Mouse (Mus musculus) MEL-GATA-1-ER (cell line): Measurements from ENCODE around the gene Slc7a8.
A peak's percentile ranks its signal among the peaks of the same experiment; 100 is the strongest.

Experiments
- DNase-seq: peaks from one replicate; pipeline ENCODE4 v3.0.0-alpha.2; 2012; ENCODE audit warnings: low read depth; ENCODE audit errors: extremely low read depth

The Slc7a8 gene

DNA sequence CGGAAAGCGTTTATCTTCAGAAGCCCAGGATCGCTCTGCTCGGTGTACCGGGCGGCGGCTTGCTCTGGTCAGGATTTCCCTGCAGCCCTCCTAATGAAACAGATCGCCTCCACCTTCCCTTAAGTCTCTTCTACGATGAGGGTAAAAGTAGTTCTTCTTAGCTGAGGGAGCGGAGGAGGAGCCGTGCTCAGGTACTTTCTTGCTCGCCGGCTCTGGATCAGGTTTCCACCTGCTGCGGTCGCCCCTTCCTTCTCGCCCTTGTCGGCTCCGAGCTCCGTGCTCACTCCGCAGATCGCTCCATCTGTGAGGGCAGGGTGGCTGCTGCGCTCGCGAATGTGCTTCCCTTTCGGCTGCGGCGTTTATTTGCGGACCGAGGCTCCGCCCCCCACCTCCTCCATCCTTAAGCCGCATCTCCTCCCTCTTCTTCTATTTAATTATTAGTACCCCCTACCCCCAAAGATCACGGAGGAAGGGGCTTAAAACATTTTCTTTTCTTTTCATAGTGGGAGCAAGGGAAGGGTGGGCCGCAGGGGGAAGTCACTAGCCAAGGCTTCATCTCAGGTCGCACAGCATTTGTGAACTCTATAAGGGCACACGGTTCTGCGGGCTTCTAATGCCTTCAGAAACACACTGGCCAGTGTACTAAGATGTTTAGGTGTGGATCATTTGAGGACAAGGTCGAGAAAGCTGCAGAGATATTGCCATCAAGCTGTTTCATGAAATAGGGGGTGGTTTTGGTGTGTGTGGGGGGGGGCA lies at the start of gene Slc7a8:
Gene Slc7a8, minus strand, starts transcription at position 337 of the 756 bp plus-strand sequence.
- no peak for DNase-seq

DNA sequence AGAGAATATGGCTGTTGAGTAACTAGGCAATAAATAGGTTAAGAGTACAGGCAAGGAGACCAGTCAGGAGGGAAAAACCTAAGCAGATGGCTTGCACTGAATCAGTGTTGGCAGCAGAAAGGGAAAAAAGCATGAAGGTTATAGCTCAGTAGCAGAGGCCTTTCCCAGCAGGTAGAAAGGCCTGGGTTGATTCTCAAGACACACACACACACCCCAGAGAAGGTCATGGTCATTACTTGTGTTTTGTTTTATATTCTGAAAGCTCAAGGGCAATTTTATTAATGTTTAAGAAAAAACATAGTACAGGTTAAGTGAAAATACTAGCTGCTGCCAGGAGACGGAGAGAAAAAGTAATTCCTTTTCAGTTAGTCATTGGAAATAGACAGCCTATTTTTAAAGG lies 42.0 kb upstream of the Slc7a8 start:
- DNase-seq: no peak

DNA sequence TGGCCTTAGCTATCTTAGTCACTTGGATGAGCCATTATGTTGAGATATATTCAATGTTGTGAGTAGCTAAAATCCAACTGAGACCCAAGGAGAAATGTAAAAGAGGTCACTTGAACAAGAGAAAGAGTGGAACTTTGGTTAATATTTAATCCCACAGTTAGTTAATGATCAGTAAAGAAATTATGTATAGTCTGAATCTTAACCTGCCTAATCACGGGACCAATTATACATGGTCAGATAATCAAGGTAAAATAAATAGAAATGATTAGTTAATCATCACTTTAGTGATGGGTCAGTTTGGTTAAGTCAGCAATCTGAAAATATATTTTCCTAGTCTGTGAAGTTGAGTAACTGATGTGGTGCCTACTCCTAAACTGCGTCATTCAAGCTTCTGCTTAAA lies 40.6 kb upstream of the Slc7a8 start:
- DNase-seq: no peak

DNA sequence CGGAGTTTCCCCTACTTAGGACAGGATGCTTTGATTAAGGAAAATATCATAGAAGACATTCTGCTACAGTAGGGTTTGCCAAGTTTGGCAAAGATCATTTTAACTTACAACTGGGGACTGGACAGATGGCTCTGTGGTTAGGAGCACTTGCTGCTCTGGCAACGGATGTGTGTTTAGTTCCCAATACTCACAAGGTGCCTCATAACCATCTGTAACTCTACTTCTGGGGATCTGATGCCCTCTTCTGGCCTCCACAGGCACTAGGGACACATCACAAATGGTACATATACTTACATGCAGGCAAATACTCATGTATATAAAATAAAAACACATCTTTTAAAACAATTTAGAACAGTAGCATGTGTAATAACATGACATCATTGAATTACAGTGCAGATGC lies 36.0 kb upstream of the Slc7a8 start:
- peak; percentile 66 for DNase-seq

DNA sequence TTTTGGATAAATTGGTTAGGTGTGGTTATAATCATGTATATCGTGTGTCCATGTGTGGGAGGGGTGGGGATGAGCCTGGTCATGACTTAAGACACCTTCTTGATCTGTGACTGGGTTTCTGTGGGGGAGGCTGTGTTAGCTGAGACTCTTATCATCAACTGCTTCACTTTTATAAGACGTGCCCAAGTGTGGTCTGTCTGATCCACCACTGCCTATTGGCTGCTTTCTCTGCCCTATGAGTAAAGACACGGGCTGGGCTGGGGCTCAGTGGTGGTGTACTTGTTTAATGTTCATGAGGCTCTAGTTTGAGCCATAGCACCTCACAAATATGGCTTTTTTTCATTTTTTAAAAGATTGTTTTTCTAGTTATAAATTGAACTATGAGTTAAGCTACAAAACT lies 34.0 kb upstream of the Slc7a8 start:
- DNase-seq: no peak

DNA sequence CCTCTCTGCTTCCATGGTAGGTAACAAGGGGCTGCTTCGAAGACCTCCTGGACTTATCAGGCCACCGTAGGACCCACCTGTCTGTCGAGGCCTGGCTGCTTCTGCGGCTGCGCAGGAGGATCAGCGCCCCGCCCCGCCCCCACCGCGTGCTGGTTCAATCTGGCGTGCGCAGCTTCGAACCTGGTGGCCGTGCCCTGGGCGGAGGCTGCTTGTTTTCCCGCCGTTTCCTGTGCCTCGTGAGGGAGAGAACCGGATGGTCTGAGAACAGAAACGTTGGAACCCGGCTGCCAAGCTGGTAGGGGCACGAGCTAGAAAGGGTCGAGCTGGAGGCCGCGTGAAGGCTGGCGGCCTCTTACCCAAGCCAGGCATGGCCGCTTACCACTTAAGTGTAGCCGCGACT lies 32.2 kb upstream of the Slc7a8 start, which contains the start of gene Rnf212b:
Gene Rnf212b, plus strand, starts transcription at position 151 of the 400 bp plus-strand sequence.
- no peak for DNase-seq

DNA sequence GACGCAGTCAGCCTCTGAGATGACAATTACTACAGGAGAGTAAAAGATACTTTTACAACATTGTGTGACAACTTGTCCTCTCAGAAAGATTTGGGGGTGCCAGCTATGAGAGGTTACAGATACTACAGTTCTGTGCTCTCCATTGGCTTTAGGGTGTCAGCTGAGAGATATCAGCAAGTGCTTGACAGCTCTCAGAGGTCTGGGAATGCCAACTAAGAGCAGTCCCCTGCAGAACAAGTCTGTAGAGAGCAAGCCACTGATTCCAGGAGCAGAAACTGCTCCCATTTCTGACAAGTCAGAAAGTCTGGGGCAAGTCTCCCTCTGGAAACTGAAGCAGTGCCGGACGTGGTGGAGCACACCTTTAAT lies 27.9 kb upstream of the Slc7a8 start:
- no peak for DNase-seq

DNA sequence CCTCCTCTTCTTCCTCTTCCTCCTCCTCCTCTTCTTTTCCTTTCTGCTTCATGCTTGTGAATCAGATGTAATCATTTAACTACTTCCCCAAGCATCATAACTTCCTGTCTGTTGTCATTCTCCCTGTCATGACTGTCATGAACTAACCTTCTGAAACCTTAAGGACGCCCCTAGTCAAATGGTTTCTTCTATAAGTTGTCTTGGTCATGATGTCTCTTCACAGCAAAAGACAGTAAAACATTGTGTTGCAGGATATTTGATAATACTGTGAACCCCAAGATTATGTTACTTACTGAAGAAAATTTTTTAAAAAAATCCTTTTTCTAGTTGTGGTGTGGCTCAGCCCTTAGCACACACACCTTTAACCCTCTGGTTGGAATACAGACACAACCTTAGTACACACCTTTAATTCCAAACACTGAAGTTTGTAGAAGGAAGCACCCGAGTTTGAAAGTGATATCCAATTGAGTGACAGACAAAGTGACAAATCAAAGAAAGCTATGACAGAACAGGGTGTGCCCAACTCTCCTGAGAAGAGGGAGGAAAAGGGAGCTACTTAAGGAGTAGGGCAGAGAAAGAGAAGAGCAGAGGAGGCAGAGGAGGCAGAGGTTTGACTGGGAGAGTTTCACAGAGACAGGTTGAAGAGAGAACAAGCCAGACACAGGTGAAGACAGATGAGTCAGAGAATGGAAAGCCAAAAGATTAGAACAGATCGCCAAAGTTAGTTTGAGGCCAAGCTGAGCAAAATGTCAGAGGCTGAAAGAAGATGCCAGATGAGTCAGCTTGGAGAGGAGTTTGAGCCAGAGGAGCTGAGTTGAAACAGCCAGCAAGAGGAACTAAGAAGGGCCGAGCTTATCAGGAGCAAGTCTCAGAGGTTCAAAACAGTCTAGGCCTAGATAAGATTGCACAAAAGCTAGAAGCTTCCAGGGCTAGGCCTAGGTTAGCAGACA lies 27.2 kb upstream of the Slc7a8 start:
- peak; percentile 88 for DNase-seq

DNA sequence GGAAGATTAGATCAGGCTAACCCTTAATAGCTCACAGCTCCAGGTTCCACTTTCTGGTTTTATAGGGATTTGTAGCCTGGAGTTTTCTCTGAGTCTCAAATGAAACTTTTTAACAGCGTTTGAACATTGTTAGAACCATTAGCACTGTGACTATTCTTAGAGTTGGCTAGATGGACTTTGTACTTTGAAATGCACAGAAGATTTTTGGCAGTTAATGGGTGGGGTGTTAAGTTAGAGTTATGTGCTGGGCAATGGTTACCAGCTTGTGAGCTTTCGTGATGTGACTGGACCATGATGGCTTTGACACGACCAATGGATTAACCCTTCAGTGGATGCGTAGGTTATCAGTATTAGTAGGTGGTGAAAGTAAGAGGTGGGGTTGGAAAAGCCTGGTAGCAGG lies 24.4 kb upstream of the Slc7a8 start:
- DNase-seq: no peak

DNA sequence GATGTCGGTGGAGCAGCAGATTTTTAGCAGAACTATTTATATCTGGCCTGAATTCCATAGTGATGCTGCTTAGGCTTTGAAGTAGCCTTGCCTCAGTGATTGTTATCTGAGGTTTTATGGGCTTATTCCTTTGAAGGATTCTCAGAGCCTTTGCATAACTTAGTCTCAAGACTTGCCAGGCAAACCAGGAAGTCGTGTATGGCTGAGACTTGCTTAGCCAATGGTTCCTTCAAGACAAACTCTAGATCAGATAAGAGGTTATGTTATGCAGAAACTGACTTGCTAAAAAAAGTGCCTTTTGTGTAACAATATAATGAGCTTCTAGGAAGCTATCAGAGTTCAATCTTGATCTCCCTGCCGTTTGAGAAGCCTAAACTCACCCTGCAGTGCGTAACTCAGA lies 20.7 kb upstream of the Slc7a8 start:
- DNase-seq: no peak

DNA sequence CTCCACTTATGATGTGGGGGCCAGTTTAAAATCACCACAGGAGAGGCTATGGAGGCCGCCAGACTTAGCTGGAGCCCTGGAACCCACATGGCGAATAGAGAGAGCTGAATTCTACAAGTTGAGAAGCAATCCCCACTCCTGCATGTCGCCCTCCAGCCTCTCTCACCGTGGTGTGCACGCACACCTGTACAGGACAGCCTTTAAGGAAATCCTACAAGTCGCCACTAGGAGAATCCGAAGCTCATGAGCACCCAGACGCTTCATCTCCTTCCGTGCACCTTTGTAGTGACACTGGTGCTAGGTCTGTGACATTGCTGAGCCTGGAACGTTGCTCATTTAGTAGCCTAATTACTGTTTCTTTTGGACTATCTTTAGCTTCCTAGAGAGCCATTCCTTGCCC lies 17.9 kb upstream of the Slc7a8 start:
- DNase-seq: no peak

DNA sequence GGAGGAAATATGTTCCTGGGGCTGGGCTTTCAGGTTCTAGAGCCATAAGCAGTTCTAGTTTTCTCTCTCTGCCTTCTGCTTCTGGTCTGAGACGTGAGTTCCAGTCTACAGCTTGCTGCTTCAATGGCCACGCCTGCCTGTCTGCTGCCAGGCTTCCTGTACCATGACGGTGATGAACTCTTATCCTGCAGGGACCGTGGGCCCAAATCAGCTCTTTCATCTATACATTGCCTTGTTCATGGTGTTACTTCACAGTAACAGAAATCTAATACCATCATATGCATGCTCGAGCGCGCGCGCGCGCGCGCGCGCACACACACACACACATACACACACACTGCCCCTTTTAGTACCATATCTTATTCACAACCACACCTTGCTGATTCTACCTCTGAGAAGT lies 15.0 kb upstream of the Slc7a8 start:
- peak; percentile 49 for DNase-seq

DNA sequence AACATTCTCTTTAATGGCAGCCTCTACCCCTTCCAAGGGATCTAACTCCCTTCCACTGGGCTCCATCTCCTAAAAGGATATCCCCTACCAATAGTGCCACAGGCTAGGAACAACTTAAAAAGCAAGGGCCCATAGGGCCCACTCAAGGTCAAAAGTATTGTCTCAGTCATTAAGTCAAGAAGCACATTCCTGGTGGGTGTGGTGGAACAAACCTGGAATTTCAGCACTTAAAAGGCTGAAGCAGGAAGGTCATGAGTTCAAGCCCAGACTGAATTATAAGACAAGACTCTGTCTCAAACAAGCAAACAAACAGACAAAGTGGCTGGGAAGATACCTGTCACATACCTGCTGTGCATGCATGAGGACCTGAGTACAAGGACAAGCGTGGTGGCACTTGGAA lies 14.2 kb upstream of the Slc7a8 start:
- DNase-seq: no peak

DNA sequence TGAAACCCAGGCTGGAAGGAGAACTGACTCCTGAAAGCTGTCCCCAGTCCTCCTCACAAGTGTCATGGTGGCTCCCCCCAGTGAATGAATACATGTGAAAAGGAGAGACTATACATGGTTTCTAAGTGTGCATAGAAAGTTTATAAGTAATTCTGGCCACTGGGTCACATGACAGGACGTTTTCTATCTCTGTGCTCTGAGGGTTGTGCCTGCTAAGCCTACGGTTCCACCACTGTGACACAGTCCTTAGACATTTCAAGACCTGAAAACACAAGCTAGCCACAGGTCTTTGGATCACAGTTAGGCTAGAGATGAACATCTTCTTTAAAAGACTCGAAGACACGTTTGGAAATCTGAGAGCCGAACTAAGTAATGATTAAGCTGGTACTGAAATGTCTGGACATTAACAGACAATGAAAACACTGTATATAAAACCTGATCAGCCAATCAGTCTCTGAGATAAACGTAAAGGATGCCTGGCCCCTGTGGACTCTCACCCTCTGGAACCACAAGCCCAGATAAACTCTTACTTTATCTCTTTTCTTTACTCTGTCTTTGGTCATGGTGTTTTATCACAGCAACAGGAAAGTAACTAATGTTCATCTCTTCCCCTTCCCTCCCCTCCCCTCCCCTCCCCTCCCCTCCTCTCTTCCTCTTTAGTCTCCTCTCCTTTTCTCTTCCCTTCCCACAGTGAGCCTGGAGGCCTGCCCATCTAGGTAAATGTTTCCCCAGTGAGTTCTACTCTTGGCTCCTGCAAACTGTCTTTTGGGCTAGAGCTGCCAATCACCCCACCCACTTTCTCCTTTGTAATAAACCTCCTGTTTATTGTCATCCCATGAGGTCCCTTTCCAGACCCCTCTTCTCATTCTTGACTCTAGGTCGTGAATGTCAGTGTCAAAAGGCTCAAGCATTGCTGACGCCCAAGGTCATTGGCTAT lies 12.4 kb upstream of the Slc7a8 start:
- DNase-seq: no peak

DNA sequence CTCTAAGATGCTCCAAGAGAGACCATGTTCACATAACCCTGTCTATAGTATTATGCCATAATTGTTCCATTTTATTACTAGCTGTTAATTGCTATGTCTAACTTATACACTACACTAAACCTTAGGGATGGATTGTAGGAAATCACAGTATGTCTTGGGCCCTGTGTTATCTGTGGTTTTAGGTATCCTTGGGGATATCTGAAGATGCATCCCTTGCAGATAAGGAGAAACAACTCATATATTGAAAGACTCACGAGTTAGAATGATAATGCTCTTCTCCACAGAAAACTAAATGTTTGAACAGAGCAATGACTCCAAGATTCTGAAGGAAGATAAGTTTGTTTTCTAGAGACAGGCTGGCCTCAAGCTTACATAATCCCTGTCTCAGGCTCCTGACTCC lies 11.6 kb upstream of the Slc7a8 start:
- DNase-seq: no peak

DNA sequence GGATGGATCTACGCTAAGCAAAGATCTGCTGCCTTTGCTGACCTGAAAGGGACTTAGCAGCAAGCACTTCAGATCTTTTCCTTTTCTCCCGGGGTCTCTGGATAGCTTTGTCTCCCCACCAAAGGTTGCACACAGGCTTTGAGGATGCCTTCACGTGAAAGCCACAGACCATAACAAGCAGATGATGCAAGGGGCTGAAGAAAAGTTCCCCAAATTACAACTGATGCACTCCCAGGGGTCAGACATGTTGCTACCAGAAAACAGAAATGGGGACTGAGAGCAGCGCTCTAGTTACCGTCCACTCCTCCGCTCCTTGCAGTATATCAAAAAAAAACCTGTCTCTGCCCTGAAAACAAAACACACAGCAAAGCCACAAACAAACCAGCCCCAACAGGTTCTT lies 10.4 kb upstream of the Slc7a8 start:
- no peak for DNase-seq

DNA sequence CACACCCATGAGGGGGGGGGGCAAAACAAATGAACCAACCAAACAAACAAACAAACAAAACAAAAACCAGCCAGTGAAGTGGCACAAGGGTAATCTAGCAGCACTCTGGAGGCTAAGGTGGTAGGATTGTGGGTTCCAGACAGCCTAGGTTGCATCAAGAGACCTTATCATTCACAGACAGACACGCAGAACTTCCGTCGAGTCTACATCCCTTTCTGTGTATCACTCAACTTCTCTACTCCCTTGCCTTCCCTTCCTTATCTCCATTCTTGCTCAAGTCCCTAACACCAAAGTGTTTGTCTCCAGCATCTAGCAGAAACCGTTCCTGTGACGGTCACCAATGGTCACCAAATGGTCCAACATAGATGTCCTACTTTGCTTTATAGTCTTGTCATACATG lies 6.5 kb upstream of the Slc7a8 start:
- peak; percentile 72 for DNase-seq

DNA sequence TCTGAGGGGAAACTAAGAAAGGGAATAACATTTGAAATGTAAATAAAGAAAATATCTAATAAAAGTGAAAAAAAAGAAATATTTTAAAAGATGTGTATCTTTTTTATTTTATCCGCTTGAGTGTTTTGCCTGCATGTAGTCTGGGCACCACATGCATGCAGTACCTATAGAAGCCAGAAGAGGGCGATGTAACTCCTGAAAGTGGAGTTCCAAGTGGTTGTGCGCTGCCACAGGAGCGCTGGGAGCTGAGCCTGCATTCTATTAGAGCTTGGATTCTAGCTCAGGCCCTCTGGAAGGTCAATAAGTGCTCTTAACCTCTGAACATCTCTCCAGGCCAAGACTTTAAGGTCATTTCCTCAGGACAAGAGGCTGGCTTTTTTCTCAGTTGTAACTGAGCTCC lies 5.5 kb upstream of the Slc7a8 start:
- DNase-seq: no peak

DNA sequence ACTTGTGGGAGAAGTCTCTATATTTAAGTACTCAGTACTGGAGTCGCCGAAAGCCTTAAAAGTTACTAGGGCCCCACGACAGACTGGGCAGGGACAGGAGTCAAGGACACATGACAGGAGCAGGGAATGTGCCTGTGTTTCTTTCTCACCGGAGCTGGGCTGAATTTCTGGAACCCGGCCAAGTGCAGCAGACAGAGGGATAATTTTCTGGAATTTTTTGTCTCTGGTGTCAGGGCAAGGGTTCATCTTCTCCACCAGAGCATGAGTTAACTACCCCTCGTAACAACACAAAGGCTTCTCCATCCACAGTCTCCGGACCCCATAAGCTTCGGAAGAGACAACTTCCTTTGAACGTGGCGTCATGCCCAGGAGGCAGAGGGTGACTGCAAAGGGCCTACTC lies 4.7 kb upstream of the Slc7a8 start:
- DNase-seq: no peak

DNA sequence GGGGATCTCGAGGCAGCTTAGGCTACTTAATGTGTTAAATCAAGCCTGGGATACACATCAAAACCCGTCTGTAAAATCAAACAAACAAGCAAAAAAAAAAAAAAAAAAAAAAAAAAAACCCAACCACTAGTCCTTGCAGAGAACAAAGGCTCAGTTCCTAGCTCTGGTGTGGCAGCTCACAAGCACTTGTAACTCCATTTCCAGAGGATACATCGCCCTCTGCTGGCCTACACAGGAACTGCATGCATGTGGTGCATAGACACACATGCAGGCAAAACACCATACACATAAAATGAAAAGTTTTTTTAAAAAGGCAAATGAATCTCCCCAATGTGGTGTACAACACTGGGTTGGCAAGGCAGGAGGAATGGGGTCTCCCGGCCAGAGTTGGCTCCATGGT lies 4.2 kb upstream of the Slc7a8 start:
- DNase-seq: peak; percentile 74

DNA sequence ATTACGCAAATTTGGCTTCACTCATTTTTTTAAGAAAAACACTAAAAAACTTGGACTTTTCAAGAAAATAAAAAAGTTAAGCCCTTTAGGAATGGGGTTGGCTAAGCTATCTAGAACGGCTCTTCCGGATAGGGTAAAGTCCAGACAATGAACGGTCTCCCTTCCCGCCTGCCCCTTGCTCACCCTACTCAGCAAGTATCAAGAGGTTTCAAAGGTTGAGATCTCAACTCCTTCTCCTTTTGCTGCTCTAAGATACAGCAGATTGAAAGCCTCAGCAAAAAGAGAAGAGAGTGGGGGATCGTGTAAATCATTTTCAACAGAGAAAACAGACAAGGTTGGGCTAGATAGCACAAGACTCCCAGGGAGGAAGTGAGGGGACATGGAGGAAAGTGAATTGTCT lies 1.2 kb upstream of the Slc7a8 start:
- no peak for DNase-seq
